Mouse (Mus musculus) CD4-positive, CD25-positive, alpha-beta regulatory T cell, adult 2 months (primary cell): ENCODE measurements around the gene Zswim9.

Experiments
- DNase-seq: peaks from one replicate; pipeline ENCODE4 v3.0.0-alpha.2; 2012; ENCODE audit warnings: low read depth, low spot score

The Zswim9 gene

GRCm38 (mm10) chr7:13278308-13278891 lies at the start of gene Zswim9:
Zswim9 (minus strand) TSS chr7:13278721.
- peak; percentile 97 for DNase-seq

DNA sequence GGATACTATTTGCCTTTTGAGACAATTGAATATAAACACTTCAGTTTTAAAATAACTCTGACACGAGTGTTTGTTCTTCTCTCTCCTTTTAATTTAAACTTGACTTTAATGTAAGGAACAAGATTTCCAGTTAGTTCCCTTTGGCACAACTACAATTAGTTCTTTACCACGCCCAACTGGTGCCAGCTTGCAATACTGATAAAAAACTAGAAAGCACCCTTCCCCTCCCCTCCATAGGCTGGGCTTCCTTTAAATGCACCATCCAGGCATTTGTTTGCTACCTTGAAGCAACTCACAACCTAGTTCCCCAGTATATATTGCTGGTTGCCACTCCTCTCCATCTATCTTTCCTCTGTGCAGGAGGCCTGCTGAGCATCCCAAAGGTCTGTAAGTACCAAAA lies 45.8 kb upstream of the Zswim9 start, which contains the start of gene Pla2g4c:
Pla2g4c (plus strand) TSS at position 340 of the 400 bp plus-strand sequence.
- DNase-seq, result no peak

- DNase-seq, result no peak
Observed at GRCm38 (mm10) chr7:13321424-13321823, 42.9 kb upstream of the Zswim9 start.

DNA sequence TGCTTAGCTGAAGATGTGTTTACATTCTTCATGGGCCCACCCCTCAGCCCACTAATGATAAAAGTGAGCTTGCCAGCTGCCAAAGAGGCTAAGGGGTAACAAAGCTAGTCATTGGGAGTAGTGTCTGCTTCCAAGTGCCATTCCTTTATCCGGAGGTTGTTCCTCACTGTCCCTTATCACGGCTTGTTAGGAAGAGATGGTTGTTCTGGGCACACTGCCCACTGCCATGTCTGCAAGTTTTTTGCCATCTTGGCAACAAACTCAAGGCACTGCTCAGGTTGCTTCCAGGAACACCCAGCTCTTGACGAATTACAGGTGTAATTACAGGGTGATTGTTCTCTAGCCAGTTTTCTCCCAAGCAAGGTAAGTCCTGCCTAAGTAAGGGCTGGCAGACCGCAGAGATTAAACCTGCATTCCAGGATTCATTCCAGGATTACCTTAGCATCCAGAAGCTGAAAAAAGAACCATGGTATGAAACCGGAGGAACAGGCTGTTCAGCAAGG lies 35.6 kb upstream of the Zswim9 start:
- DNase-seq, result no peak

- DNase-seq, result no peak
Observed at GRCm38 (mm10) chr7:13311401-13311800, 32.9 kb upstream of the Zswim9 start.

DNA sequence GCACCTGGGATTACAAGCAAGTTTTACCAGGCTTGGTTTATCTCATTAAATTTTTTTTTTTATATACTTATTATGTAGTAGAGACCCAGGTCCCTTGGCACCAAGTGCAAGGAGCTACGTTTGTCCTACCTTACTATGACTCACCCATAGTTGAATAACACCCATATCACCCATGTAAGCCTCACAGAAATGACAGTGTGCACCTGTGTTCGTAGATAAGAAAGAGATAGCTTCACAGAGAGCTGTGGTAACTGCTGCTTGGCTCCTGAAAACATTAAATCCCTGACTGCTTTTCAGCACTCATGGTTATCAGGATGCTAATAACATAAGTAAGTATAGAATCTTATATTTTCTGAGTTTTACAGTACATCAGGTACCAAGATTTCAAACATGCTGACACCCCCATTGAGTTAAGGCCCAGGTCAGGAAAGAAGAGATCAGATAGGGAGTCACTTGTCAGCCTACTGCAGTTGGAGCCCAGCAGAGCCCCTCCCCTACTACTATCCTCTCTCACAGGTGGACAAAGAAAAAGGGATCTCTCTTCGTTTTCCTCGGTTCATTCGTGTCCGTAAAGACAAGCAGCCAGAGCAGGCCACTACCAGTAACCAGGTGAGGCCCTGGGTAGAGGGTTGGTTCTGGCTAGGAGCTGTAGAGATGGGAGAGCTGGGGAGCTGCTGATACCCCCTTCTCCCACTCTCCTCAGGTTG lies 32.1 kb upstream of the Zswim9 start:
- no peak for DNase-seq

DNA sequence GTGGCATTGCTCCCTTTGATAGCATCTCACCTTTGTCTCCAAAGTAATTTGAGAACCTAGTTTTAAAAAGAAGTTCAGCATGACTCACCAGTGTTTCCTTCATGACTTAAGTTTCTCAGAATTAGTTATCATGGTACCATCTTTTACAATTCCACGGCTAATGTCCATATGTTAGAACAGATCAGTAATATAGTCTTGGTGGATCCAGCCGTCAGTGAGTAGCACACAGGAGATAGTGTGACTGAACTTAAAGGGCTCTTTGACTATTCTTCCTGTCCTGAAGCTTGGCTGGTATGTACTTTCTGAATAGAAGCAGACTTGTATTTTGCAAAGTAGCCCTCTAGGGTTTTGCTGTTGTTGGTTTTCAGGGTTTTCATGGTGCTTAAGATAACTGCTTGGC lies 30.9 kb upstream of the Zswim9 start:
- DNase-seq, result no peak

DNA sequence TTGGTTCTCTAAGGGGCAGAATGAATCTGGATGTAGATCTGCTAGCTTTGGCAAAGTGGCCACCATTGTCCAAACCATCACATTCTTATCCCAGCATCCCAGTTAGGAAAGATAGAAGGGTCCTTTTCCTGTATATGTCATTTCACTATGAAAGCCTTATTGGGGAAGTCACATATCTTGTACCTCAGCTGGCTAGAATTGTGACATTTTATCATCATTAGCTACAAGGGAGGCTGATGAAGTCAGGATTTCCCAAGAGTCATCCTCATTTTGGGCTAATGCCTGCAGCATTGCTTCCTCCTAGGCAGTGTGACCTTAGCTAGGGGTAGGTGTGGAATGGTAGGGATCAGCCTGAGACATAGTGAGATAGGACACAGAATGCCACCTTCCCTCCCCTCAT lies 24.9 kb upstream of the Zswim9 start:
- DNase-seq, result no peak

GRCm38 (mm10) chr7:13302780-13303179 lies 24.3 kb upstream of the Zswim9 start:
- peak; percentile 74 for DNase-seq

- no peak for DNase-seq
Observed at GRCm38 (mm10) chr7:13301643-13302042, 23.1 kb upstream of the Zswim9 start.

- no peak for DNase-seq
Observed at GRCm38 (mm10) chr7:13298821-13299220, 20.3 kb upstream of the Zswim9 start.

GRCm38 (mm10) chr7:13297636-13298035 lies 19.1 kb upstream of the Zswim9 start:
- no peak for DNase-seq

DNA sequence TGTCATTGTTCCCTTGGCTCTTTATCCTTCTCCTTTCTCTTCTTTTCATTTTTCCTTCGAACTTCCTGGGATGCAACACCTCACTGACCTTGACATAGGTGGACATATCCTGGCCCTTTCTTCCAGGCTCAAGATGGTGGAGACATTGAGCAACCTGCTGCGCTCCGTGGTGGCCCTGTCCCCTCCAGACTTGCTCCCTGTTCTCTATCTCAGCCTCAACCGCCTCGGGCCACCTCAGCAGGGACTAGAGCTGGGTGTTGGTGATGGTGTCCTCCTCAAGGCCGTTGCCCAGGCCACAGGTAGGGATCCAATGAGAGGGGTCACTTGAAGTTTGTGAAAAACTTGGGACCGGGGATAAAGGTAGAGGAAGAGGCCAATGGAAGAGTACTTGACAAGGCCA lies 16.7 kb upstream of the Zswim9 start:
- no peak for DNase-seq

DNA sequence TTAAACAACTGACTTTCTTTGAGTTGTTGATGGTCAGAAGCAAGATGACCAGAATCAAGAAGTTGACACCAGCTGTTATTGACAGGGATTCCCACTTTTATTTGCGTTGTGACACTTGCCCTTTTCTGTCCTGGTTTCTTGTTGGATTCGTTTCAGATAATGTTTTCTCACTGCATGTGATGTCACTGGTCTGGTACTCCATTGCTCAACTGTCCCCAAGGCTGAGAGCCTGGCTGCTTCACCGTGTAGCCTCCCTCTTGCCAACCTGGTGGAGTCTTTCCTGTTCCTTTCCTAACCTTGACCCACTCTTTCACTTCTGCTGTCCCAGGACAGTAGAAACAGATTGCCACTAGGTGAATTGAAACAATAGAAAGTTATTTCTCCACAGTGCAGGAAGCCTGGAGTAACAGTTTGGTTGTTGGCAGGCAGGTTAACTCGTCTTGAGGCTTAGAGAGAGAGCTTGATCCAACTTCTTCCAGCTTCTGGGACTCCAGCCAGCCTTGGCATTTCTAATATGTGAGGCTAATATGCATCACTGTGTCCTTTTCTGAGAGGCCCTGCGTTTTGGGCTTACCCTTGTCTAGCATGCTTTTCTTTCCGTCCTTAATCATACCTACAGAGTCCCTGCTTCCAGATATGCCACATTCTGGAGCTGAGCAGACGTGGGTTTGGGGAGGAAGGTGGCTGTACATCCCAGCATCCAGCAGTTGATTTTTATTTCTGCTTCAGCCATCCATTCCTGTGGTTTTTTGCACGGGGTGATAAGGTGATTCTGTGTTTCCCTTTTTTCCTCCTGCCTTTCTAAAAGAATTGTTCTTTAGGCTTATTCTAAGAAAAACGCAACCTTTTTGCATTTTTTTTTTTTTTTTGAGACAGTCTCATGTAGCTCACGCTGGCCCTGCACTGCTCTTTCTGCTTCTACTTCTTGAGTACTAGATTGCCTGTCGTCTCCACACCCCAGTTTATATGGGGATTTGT lies 15.6 kb upstream of the Zswim9 start:
- DNase-seq, result no peak

- DNase-seq, result no peak
Observed at GRCm38 (mm10) chr7:13291370-13291769, 12.8 kb upstream of the Zswim9 start.

DNA sequence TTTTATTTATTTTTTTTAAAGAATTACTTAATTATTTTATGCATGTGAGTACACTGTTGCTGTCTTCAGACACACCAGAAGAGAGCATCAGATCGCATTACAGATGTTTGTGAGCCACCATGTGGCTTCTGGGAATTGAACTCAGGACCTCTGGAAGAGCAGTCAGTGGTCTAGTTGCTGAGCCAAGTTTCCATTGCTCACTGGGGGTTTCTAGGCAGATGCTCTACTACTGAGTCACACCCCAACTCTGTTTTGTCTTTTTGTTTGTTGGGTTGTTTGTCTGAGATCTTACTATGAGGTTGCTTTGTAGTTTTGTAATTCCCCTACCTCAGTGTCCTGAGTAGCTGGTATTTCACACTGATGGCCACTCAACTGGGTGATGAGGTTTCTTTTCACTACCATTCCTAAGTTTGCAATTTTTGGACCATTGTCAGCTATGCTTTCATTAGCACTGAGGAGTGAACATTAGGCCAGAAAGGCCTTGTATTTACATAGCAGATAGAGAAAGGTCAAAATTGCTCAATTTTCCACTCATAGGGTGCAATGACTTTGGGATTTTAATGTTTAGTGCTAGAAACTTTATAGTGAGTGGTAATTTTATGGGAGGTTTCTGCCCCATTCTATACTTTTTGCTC lies 11.6 kb upstream of the Zswim9 start:
- no peak for DNase-seq

DNA sequence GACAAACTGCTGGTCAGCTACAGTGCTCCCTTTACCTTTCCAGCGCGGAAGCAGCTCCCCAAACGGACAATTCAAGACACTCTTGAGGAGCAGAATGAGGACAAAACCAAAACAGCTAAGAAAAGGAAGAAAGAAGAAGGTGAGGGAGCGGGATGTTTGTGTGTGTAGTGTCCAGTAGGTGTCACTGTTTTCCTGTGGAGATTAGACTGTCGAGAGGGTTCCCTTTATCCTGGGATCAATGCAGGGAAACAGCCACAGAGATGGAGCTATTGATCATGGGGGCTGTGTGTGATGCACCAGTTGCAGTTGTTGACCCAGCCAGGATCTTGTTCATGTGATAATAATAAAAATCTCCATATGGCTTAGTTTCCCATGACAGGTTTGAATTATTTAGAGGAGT lies 10.1 kb upstream of the Zswim9 start:
- DNase-seq, result peak; percentile 55

- DNase-seq, result peak; percentile 6
Observed at GRCm38 (mm10) chr7:13278957-13279356, 436 bp upstream of the Zswim9 start.

- DNase-seq, result no peak
Observed at GRCm38 (mm10) chr7:13277833-13278232, 688 bp downstream of the Zswim9 start.

DNA sequence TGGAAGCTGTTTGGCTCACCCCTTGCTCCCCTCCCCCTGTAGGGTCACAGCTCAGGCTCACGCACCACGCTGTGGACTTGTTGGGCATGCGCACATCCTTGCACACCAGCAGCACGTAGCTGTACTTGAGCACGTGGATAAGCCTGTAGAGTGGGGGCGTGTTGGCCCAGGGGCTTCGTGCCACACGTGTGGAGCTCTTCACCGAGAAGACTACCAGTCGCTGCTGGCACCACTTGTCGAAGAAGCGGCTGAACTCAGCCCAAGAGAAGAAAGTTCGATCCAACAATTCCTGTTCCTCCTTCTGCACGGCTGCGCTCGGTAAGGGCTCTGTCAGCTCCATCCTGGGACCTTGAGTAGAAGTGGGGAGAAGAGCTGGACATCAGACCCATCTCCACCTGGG lies 1.4 kb downstream of the Zswim9 start, which contains the start of gene Lig1:
Lig1 (plus strand) TSS at position 203 of the 400 bp plus-strand sequence.
- DNase-seq, result no peak

GRCm38 (mm10) chr7:13271704-13272103 lies 6.8 kb downstream of the Zswim9 start:
- DNase-seq, result no peak
